Mouse (Mus musculus) T-helper 2 cell (primary cell): ENCODE measurements at regions not wholly inside any gene's neighbourhood (a gene's known extent, or its start where the extent isn't known, plus 50 kb on each side); places are given as distances from the start of the nearest gene placed in this dataset.

Source experiments
- in situ Hi-C: fragments of 300-600 bp; cut with MboI, MseI; formaldehyde crosslinking; loops from one replicate; pipeline ENCODE4 v1.15.1; 2025; ENCODE audit warnings: high pct_unique_total_duplicates

DNA sequence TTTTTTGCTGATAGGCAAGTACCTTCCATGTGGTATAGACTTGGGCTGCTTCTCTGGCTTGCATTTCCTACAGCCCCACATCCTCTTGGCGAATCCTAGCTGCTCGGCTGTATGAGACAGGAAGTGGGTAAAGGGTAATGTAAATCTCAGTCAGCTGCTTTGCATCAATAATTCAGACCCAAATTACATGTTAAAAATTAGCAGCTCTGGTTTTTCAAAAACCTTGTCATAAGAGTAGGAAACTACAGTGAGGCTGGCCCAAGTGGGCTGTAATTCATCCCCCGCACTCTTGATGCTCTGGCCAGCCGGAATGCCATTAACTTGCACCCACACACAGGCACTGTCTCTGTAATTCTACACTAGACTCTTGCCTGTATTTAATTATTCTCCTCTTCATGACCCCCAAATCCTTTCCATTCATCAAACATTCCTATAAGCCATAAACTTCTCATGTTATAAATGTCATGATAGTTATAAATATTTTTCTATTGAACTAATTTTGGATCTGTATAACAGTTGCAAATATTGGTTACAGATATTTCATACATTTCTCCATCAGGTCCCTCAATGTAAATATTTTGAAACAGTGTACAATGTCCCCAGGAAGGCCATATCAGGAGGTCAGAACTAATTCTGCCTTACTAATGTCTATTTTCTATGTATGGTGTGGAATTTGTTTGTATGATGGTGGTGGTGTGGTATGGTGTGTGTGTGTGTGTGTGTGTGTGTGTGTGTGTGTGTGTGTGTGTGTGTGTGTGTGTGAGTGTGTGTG is 261.0 kb upstream of the Cxadr start:
- in situ Hi-C loops = no loop called here

DNA sequence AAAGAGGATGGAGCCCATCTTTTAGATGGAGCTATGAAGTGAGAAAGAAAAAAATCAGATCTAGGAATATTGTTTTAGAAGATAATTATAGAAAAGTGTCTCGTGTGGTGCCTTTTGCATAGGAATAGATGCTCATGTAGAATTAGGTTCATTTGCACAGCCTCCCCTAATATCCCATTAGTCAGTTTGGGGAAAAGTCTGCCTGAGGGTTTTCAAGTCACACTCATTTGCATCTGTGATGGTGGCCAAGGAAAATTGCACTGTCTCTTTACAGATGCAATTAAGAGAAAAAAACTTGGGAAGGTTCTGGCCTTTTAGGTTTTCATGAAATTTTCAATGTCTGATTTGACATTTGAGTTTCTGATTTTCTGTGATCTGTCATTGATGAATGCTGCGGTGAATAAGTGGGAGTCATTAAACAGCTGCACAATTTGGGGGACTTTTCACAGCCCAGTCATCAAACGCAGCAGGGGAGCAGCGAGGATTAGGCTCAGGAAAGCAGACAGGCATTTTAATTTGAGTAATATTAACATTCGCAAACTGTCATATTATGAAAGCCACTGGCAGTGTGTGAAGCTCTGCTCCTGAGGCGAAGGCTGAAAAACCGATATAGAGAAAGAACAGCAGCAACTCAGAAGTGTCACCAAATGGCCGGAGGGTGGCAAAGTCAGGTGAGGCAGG is 281.5 kb upstream of the Cxadr start:
- in situ Hi-C loops = no loop called here

DNA sequence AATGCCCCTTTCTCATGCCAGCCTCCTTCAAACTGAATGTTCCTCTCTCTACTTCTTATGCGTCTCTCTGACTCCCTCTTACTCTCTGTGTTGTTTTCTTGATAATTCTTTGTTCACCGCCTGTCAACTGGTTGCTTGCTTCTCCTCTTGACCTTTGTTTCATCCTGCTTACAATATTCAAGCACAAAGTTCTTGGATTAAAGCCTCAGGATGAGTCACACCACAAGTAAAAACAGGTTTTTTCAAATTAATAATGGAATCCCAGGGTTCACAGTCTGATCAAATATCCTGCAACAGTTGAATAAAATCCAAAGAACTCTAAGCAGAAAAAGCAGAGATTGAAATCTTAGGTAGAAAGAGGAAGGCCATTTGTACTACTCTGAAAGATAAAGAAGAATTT is 285.9 kb upstream of the Cxadr start:
- in situ Hi-C loops = no loop called here

DNA sequence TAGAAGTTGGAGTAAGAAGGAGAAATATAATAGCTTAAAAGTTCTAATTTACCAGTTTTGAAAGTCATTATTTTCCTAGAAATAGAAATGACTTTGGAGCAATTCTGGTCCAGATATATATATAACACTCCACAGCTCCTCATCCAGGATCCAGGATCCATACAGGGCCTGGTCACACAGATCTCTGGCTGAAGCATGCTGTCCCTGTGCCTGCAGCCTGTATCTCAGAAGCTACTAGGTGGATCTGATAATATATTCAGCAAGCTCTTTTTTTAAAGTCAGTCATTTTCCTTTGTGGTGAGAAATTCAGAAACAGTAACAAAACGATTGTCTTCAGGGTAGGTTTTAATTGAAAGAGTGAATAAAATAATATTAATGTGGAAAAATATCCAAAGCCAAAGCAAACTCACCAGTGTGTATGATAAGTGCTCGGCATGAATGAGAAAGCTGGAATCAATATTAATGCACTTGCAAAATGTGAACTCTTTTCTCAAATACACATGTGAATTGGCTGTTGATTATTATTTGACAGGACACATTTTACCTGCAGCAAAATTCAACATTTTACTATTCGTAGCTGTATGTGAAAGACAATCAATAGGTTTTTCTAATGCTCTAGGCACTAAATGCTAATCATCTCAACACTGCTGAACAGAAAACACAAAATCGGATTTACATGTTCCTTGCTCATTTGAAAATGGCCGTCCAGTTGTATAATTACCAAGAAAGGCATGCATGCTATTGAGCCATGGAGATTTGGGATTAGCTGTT is 288.1 kb upstream of the Cxadr start:
- in situ Hi-C loops = no loop called here

DNA sequence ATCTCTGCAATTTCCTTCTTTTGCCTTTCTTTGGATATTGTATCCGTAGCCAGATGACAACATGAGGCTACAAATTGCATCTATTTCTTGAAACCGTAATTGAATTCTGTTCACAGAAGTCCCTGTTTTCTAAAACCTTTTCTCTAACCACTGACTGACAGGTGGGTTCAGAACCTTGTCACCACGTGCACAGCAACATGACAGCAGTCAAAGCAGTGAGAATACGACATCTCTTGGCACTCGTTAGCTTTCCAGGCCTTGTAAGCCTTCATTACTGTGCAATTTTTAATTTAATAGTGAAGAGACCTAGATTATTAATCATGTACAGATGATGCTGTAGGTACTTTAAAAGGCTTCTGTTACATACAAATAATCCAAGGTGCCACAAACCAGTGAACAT is 297.3 kb upstream of the Cxadr start:
- in situ Hi-C loops = no loop called here

DNA sequence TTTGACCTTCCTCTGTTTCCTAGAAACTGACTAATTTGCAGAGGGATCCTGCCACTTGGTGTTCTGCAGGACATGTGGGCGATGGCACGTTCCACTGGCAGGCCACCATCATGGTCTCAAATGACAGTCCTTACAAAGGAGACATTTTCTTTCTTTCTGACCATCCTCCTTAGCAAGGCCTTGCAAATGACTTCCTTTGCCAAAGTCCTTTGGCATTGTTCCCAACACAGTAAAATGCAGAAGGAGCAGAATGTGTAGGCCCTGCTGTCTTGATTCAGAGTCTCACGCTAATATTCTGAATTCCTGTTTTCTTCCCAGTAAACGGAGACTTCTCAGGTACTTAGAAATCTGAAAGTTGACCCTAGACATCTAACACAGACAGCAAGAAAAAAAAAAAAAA is 308.3 kb upstream of the Cxadr start:
- in situ Hi-C loops = no loop called here

DNA sequence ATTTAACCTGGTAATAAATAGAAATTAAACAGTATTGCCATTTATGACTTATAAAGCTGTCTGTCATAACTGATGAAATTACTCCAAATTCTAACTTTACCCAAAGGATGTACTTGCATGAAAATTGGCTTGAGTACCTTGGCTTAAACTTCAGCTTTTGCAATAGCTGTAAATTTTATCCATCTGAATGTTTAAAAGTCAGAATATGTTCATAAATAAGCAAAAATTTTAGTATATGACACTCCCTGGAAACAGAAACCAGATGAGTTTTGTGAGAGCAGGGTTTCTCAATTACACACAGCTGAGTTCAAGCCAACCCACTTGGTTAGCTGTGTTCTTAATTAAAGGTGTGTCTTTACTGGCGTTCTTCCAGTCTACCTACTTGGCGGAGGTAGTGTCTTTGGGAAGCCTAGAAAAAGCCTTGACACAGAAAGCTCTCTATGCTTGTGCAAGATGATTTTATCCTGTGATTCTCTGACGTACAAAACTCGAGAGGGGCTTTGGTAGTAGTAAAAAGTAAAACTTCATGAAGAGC is 311.4 kb upstream of the Cxadr start:
- in situ Hi-C loops = no loop called here

DNA sequence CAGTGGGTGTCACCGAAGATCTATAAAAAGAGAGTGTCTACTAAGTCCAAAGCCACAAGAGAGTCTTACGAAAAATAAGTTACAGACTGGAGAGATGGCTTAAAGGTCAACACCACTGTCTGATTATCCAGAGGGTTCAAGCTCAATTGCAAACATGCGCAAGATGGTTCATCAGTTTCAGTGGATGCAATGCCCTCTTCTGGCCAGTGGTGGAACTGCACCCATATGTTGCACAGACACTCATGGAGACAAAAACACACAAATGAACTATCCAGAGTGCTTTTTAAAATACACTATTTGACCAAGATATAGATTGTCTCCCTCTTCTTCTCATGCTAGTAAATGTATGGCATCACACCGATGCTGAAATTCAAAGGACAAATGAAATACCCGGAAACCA is 312.1 kb upstream of the Cxadr start:
- in situ Hi-C loops = no loop called here

DNA sequence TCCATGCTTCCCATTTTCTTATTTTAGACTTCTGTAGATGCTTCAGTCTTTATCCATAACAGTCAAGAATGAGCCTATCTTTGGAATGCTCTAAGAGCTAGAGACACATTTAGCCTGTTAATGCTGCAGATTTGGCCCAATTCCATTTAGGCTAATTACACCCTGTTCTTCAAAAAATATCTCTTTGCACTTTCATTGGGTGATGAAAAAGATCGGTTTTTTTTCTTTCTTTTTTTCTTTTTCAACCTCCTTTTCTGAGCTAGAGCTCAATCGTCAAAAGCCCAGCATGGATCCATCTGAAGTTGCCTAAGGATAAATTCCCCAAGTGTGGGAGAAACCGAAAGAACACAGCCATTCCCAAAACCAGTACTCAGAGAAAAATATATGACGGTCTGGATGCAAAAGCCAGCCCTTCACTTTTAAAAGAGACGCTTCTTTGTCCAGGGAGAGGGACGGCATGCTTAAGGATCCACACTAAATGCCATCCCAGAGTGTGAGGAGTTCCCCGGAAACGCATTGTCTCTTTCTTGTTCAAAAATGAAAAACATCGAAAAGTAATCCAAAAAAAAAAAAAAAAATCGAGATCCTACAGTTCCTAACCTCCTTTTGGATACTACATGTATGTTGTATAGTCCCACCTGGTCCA is 314.3 kb upstream of the Cxadr start:
- in situ Hi-C loops = no loop called here

DNA sequence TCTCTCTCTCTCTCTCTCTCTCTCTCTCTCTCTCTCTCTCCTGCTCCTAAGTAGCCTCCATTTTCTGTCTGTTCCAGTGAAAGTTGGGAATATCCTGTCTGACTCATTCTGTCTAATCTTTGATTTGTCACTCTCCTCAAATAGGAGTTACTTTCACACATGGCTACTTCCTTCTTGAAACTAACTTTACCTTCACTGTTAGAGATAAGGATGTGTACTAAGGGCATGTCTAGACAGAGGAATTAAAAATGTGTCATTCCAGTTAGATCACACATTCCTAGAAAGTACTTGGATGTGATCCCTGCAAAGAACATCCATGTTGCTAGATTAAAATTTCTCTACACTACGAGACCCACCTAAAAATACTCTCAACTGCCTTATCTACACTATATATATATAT is 346.9 kb upstream of the Gm11146 start:
- in situ Hi-C loops = no loop called here

DNA sequence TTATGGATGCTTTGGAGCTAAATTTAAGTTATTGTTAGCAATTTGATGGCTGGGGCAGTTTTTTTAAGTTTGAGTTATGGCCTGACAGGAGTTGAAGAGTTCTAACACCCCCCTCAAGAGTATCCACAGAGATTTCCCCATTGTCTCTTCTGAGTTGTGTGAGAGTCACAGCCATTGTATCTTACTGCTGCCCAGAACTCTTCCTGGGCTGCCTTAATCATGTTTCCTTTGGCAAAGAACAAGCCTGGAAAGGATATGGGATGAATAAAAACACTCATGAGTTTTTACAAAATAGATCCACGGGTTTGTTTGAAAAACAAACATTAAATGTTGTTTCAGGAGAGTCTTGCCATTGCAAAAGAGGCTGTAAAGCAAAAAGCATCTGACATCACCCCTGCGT is 343.5 kb upstream of the Gm11146 start:
- in situ Hi-C loops = no loop called here

DNA sequence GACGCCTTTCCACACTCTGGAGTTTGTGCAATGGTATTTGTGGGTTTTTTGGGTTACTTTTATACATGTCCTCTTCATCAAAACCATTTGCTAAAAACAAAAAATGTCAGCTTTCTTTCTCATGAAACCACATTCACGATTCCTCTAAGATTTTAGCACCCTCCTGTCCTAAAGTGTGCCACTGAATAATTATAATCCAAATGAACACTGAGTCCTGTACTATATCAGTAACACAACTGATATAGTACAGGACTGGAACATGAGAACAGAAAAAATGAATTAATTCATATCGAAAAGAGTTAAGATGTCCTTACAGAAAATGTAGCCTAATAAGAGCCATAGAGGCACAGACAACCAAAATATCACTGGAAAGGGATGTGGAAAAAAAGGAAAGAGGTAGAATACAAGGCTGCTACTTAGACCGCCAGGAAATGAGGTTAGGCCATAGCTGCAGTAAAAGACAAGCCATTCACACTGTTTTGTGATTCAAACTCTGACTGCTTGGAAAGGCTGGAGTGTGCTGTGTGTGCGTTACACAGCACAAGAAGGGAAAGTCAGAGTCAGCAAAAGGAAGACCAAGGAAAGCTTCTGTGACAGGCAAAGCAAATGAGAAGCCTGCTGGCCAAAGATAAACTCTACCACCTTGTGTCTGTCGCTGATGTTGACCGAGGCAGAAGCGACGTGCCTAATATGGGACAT is 329.3 kb upstream of the Gm11146 start:
- in situ Hi-C loops = no loop called here

DNA sequence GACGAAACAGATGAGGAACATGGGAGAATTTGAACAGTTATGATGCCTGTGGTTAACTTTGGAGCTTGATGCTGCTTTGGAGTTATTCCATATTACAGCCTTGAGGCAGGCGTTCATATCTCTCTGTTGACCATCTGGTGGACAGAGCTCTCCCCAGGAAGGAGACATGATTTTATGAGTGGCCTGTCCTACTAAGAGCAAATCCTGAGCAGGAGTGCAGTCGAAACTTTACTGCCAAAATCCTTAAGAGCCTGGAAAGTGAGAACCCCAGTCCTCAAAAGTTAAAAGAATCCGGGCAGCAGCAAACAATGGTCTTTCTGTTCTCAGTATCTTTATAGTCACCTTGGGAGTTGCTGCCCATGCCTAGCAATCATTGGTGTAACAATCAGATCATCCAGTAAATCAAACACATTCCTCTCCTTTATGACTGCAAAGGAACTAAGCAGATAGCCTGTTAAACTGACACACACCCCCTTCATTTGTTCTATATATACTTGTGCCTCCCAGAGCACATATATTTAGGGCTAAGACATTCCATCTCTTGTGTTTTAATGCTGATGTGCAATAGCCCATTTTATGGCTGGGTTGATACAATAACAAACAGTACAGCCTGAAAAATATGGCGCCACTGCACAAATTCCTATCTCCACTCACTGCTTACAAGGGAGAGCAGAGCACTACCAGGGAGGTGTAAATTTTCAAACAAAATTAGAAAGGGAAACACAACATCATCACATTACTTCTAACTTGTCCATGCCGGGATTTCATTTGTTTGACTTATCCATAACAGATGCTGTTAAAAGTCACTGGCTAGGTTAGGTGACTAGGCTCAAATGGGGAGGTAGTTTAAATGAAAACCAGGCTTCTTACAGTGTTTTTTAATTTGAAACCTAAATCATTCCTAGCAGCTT is 312.5 kb upstream of the Gm11146 start:
- in situ Hi-C loops = no loop called here

DNA sequence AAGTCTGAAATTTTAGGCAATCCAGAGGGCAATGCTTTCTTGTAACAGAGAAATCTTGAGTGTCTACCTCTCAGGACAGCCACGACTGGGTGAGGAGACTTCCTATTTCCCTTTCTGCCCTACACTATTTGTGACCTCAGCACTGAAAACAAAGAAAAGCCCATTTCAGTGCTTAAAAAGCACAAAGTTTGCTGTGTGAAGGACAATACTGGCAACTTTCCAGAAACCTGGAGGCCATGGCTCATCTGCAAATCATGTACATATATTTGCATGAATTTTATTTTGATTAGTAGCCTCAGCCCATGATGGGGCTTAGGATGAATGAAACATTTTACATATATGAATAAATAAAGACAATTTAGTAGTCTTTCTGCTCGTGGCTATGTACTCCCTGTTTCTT is 292.4 kb upstream of the Gm11146 start:
- in situ Hi-C loops = no loop called here

DNA sequence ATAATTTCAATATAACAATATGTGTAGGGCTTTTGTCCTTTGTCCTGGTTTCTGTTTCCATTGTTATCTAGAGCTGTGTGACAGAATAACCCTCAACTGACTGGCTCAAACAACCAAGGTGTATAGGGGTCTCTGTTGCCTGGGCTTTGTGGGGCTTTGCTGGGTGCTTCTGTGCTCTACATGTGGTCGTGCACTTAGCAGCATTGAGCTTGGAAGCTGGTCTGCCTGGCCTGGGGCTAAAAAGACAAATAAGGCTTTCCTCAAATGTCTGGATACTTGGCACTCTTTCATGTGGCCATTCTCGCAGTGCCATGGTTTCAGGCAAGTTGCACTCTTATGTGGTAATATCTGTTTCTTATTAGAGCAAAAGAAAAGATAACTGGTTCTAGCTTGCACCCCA is 291.8 kb upstream of the Gm11146 start:
- in situ Hi-C loops = no loop called here

DNA sequence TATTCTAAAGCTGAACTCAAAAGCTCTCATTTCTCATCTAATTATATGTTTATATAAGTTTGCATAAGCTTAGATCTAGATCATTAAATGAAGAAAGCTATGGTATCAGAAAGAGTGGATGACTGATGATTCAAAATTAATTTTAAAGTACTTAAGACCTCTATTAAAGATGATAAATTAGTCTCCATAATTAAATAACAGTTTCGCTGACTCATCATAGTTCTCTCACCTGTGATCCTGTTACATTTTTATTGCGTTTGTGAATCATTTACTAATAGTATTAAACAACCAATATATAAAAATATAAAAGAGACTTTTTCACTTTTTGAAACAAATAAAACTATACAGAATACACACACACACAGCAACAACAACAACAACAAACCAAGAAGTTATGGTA is 290.8 kb upstream of the Gm11146 start:
- in situ Hi-C loops = no loop called here

DNA sequence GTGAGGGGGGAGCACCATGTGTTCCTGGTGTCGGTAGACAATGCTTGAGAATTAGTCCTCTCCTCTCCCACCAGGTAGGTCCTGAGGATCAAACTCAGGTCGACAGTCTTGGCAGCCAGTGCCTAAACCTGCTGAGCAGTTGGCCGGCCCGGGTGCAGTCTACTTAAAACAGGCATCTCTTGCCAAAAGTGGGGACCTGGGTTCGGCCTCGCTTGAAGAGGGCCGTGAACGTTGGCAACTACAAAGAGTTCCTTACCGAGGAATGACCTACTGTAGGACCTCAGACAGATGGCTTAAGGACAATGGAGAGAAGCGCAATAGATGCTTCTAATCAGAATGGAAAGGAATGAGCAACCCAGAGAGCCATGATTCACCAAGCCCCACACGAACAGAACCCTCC is 287.5 kb upstream of the Gm11146 start:
- in situ Hi-C loops = no loop called here

DNA sequence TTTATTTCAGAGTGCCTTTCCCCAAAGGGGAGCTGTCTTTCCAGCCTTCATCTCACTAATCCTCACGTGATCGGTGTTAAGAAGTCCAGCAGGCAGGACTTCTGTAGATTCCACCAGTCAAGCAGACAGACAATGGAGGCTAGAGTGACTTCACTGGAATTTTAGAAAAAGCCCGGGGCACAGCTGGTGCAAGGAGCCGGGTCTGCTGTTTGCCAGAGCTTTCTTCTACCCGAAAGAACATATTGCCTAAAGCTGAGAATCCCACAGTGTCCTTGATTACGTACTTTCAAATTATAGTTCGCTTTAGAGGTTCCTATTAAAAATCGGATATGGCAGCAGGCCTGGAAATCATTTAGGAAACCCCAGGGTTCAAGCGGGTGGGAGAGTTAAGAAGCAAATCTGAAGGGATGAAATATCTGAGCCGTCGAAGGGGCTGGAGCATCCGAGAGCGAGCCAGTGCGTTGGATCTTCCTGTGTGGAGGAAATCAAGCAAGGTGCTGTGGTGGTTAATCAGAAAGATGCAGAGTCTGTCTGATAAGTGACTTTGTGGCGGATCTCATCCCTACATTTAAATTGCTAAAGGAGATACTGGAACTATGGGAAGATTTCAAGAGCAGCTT is 283.3 kb upstream of the Gm11146 start:
- in situ Hi-C loops = no loop called here

DNA sequence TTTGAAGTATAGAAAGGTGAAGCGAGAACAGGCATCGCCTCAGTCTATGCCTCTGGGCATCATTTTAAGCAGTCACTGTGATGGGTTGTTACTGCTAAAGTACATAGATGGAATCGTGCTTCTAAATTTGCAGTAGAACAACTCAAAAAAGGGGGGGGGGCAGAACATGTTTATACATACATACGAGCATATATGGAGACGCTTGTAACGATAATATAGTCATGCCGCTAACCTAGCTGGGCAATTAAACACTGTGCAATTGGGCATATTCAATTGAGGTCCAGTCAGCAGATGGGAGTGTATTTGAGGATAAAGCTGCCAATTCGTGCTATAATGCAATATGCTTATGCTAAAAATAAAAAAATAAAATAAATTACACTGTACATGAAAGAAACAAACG is 282.6 kb upstream of the Gm11146 start:
- in situ Hi-C loops = no loop called here

DNA sequence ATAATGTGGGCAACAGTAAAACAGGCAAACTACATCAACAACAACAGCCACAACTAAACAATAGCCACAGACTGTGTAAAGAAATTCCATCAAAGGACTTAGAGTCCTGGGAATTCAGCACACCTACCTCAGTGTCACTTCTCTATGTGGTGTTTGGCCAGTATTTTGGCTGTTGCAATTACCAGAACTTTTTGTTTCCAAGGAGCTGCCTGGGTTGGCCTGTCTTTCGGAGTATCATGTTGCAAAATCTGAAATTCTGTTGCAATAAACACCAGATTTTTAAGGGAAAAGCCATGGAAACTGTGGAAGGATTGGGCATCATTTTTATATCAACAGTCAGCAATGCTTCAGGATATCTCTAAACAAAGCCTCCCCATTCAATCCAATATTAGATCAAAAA is 275.1 kb upstream of the Gm11146 start:
- in situ Hi-C loops = loop anchor here (10.0 kb wide), 1 partner anchor 652 kb away; no protein-coding TSS in a partner anchor
